Mouse (Mus musculus) testis, adult 2 months (tissue): ENCODE results near the gene Hmgn2. TPM values are rescaled to one million over a fixed set of nuclear protein-coding genes. Genes with fewer than 3 reads are reported as not detected.

ENCODE experiments used
- H3K27ac ChIP-seq: fragments of 200-500 bp; 2 replicates; pipeline ENCODE4 v1.5.1; 2012; ENCODE audit warnings: low read depth, low read length; ENCODE audit not compliant: control insufficient read depth, insufficient read depth
- H3K27me3 ChIP-seq: fragments of 200-500 bp; 2 replicates; pipeline ENCODE4 v1.6.1; 2012; ENCODE audit warnings: mild to moderate bottlenecking, low read length, moderate library complexity; ENCODE audit not compliant: control insufficient read depth, insufficient read depth
- H3K36me3 ChIP-seq: fragments of 200-500 bp; 2 replicates; pipeline ENCODE4 v1.6.1; 2012; ENCODE audit warnings: mild to moderate bottlenecking, low read length; ENCODE audit not compliant: control insufficient read depth, insufficient read depth
- H3K4me1 ChIP-seq: fragments of 200-500 bp; 2 replicates; pipeline ENCODE4 v1.6.1; 2012; ENCODE audit warnings: low read length; ENCODE audit not compliant: control insufficient read depth, insufficient read depth
- H3K4me3 ChIP-seq: fragments of 200-500 bp; 2 replicates; pipeline ENCODE4 v1.5.1; 2012; ENCODE audit warnings: low read depth, mild to moderate bottlenecking, low read length, moderate library complexity, mixed read lengths; ENCODE audit not compliant: control insufficient read depth
- CTCF ChIP-seq: fragments of 200-500 bp; IDR thresholded peaks from 2 replicates; pipeline ENCODE4 v1.5.1; 2012; ENCODE audit warnings: low read depth, mild to moderate bottlenecking, inconsistent platforms, low read length, moderate library complexity; ENCODE audit not compliant: control insufficient read depth, insufficient read depth, insufficient replicate concordance
- POLR2A ChIP-seq: fragments of 200-500 bp; IDR thresholded peaks from 2 replicates; pipeline ENCODE4 v1.6.1; 2012; ENCODE audit warnings: low read depth, mild to moderate bottlenecking, inconsistent platforms, low read length, moderate library complexity; ENCODE audit not compliant: control insufficient read depth
- polyA plus RNA-seq: library from polyadenylated mRNA; depleted of rRNA; stranded (reverse); fragments of >200 nt; gene quantifications from 2 replicates; pipeline ENCODE4 v1.2.3, GENCODE M21; 2012

Gene Hmgn2
- polyA plus RNA-seq, 1 experiment = 34.0 TPM

- Histone ChIP-seq H3K36me3 (no peaks in the 10 kb centered on the region), H3K4me1 (no peaks in the 10 kb centered on the region), H3K4me3 (no peak overlapping the region), H3K27ac (no peak overlapping the region), H3K27me3 (no peaks in the 10 kb centered on the region)
- TF ChIP-seq CTCF = no peak
- TF ChIP-seq POLR2A = no peak
Observed at GRCm38 (mm10) chr4:133958884-133959283, 9.6 kb downstream of the Hmgn2 start.

GRCm38 (mm10) chr4:133956358-133956757, 12.1 kb downstream of the Hmgn2 start:
- no peak for TF ChIP-seq POLR2A
- TF ChIP-seq CTCF = no peak
- Histone ChIP-seq H3K4me1 (no peaks in the 10 kb centered on the region), H3K27ac (no peak overlapping the region), H3K27me3 (no peaks in the 10 kb centered on the region), H3K36me3 (no peaks in the 10 kb centered on the region), H3K4me3 (no peak overlapping the region)

GRCm38 (mm10) chr4:133946736-133947135, 21.7 kb downstream of the Hmgn2 start:
- no peak overlapping the region for H3K4me3 ChIP-seq
- no peaks in the 10 kb centered on the region for H3K36me3 ChIP-seq
- no peaks in the 10 kb centered on the region for H3K4me1 ChIP-seq
- TF ChIP-seq POLR2A (no peak), CTCF (no peak)
- no peaks in the 10 kb centered on the region for H3K27me3 ChIP-seq
- H3K27ac ChIP-seq = no peak overlapping the region

GRCm38 (mm10) chr4:133943791-133944190, 24.7 kb downstream of the Hmgn2 start:
- H3K36me3 ChIP-seq = no peaks in the 10 kb centered on the region
- TF ChIP-seq POLR2A (no peak), CTCF (no peak)
- H3K27ac ChIP-seq = no peak overlapping the region
- no peaks in the 10 kb centered on the region for H3K27me3 ChIP-seq
- no peak overlapping the region for H3K4me3 ChIP-seq
- H3K4me1 ChIP-seq = no peaks in the 10 kb centered on the region

- no peak for TF ChIP-seq POLR2A
- no peak for TF ChIP-seq CTCF
- Histone ChIP-seq H3K4me3 (no peak overlapping the region), H3K27me3 (no peaks in the 10 kb centered on the region), H3K36me3 (no peaks in the 10 kb centered on the region), H3K4me1 (no peaks in the 10 kb centered on the region), H3K27ac (no peak overlapping the region)
Observed at GRCm38 (mm10) chr4:133942679-133943078, 25.8 kb downstream of the Hmgn2 start.

- H3K27ac ChIP-seq = no peak overlapping the region
- no peak overlapping the region for H3K4me3 ChIP-seq
- H3K36me3 ChIP-seq = no peaks in the 10 kb centered on the region
- no peaks in the 10 kb centered on the region for H3K27me3 ChIP-seq
- no peak for TF ChIP-seq CTCF
- TF ChIP-seq POLR2A = no peak
- no peaks in the 10 kb centered on the region for H3K4me1 ChIP-seq
Observed at GRCm38 (mm10) chr4:133941576-133941975, 26.9 kb downstream of the Hmgn2 start.

GRCm38 (mm10) chr4:133940386-133941260, 27.8 kb downstream of the Hmgn2 start:
- Histone ChIP-seq H3K4me1 (no peaks in the 10 kb centered on the region), H3K4me3 (no peak overlapping the region), H3K27ac (no peak overlapping the region), H3K36me3 (no peaks in the 10 kb centered on the region), H3K27me3 (no peaks in the 10 kb centered on the region)
- TF ChIP-seq POLR2A (no peak), CTCF (no peak)
